Mouse (Mus musculus) liver, adult 2 months (tissue): ENCODE data around the gene Fam107b.

Experiments
- CTCF ChIP-seq: fragments of 200-500 bp; IDR thresholded peaks from 2 replicates; pipeline ENCODE4 v1.5.1; 2011; ENCODE audit warnings: low read depth, low read length, control low read depth
- POLR2A ChIP-seq: fragments of 200-500 bp; IDR thresholded peaks from 2 replicates; pipeline ENCODE4 v1.6.1; 2011; ENCODE audit warnings: low read length, control low read depth; ENCODE audit not compliant: insufficient read depth; ENCODE audit errors: extremely low read depth

DNA sequence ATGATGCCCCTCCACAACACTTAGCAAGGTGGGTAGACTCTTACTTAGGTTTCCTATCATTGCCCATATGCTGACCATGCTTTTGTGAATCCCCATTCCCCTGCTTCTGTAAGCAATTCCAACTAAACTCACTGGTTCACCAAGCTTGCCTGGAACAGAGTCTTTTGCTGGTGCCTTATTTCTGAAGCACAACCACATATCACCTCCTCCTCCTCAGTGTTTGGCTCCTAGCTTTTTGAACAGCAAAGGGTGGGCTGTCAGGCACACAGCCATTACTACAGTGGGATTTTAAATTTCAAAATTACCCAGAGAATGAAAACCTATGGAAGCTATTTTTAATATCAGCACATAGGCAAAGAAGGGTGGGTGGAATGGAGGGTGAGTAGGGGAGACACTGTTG lies 84.3 kb downstream of the Fam107b start:
- no peak for TF ChIP-seq POLR2A
- TF ChIP-seq CTCF: no peak
